17 mouse cellular contexts compared by ENCODE assay signal in the genomic region with DNA sequence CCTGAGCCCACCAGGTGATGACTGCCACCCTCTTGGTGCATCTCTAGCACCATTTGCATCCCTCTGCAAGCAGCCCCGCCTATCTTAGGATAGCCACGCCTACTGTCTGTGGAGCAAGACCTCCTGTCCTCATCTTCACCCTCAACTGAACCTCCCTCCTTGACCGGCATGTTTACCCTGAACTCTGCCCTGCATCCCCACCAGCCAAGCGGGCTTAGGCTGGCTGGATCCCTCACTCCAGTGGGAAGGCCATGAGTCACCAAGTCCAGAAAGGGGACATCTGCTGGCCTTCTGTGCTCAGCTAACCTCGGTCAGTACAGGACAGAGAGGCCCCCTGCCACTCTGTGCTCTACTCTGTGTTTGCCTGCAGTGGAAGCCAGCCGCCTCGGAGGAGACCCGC.
A peak's percentile ranks its signal among the peaks of the same experiment; 100 is the strongest.
DNase-seq lines count a peak whose midpoint lies in the region; ATAC-seq and TF ChIP-seq lines count a peak whose summit lies in the region.
"Had no signal": no experiment of that assay in that cellular context is flagged by ENCODE, and none has a peak within 500 bp of the region (broad histone marks: within the 10 kb centered on the region; RNA-seq: fewer than 3 reads in every experiment).

No protein-coding gene starts in this region.

- no peak overlapping the region for H3K4me3 ChIP-seq in intestine, embryonic 16.5 days (ENCODE audit: low read length)
- no peak overlapping the region for H3K4me3 ChIP-seq in intestine, postnatal 0 days (ENCODE audit: low read depth, low read length)
- H3K4me3 ChIP-seq in liver, postnatal 0 days (ENCODE audit: low read depth, low read length) = no peak overlapping the region
- H3K4me3 ChIP-seq in liver, embryonic 11.5 days (ENCODE audit: low read depth, low read length) = no peak overlapping the region
- H3K4me3 ChIP-seq in limb, embryonic 10.5 days = no peak overlapping the region
- H3K4me3 ChIP-seq in stomach, embryonic 16.5 days (replicated peaks; ENCODE audit: low read length) = no peak overlapping the region
- H3K4me3 ChIP-seq in hindbrain, embryonic 12.5 days = no peak overlapping the region
- H3K4me3 ChIP-seq: embryonic facial prominence, embryonic 13.5 days; hindbrain, embryonic 13.5 days; limb, embryonic 13.5 days; midbrain, embryonic 13.5 days had no signal

- 57% methylated on average over 8 of the region's 8 CpGs for WGBS in intestine, embryonic 16.5 days
- WGBS in intestine, postnatal 0 days = 42% methylated on average over 8 of the region's 8 CpGs
- WGBS in liver, postnatal 0 days (ENCODE audit: insufficient replicate concordance) = 60% methylated on average over 8 of the region's 8 CpGs
- 57% methylated on average over 8 of the region's 8 CpGs for whole genome bisulfite sequencing in liver, embryonic 11.5 days
- WGBS in limb, embryonic 10.5 days = 66% methylated on average over 8 of the region's 8 CpGs
- WGBS in stomach, embryonic 16.5 days = 45% methylated on average over 8 of the region's 8 CpGs
- 62% methylated on average over 8 of the region's 8 CpGs for WGBS in hindbrain, embryonic 12.5 days

- no peaks in the 10 kb centered on the region for H3K27me3 ChIP-seq in intestine, embryonic 16.5 days (replicated peaks; ENCODE audit: control insufficient read depth, insufficient read depth, low read length)
- H3K27me3 ChIP-seq in intestine, postnatal 0 days (replicated peaks; ENCODE audit: control insufficient read depth, insufficient read depth, low read length) = no peaks in the 10 kb centered on the region
- H3K27me3 ChIP-seq in liver, postnatal 0 days (ENCODE audit: insufficient read depth, low read length) = no peaks in the 10 kb centered on the region; the same call in 1 of the 2 replicates
- no peaks in the 10 kb centered on the region; the same call in 1 of the 2 replicates for H3K27me3 ChIP-seq in liver, embryonic 11.5 days (replicated peaks; ENCODE audit: control insufficient read depth, insufficient read depth, low read length)
- H3K27me3 ChIP-seq in limb, embryonic 10.5 days (ENCODE audit: low read depth, poor library complexity, severe bottlenecking) = no peaks in the 10 kb centered on the region
- no peaks in the 10 kb centered on the region for H3K27me3 ChIP-seq in stomach, embryonic 16.5 days (ENCODE audit: control insufficient read depth, insufficient read depth, low read length)
- H3K27me3 ChIP-seq in hindbrain, embryonic 12.5 days = no peaks in the 10 kb centered on the region; the same call in 1 of the 2 replicates
- H3K27me3 ChIP-seq: embryonic facial prominence, embryonic 13.5 days; limb, embryonic 13.5 days; midbrain, embryonic 13.5 days had no signal

- H3K4me2 ChIP-seq in intestine, embryonic 16.5 days (ENCODE audit: low read depth, low read length) = no peak overlapping the region
- no peak overlapping the region for H3K4me2 ChIP-seq in intestine, postnatal 0 days (replicated peaks; ENCODE audit: low read depth)
- no peak overlapping the region for H3K4me2 ChIP-seq in liver, postnatal 0 days (ENCODE audit: low read depth, low read length)
- no peak overlapping the region for H3K4me2 ChIP-seq in liver, embryonic 11.5 days
- no peak overlapping the region for H3K4me2 ChIP-seq in stomach, embryonic 16.5 days (ENCODE audit: low read depth, low read length)
- no peak overlapping the region for H3K4me2 ChIP-seq in hindbrain, embryonic 12.5 days (replicated peaks)
- H3K4me2 ChIP-seq: embryonic facial prominence, embryonic 13.5 days; hindbrain, embryonic 13.5 days; limb, embryonic 13.5 days; midbrain, embryonic 13.5 days had no signal

- DNase-seq in liver, postnatal 0 days = no peak
- DNase-seq in liver, embryonic 11.5 days (ENCODE audit: low spot score) = no peak
- DNase-seq in limb, embryonic 10.5 days (ENCODE audit: low spot score) = no peak
- DNase-seq: cerebellum, adult 9-10 months; gastrocnemius, postnatal 36 days; thymus, adult 18-20 months; thymus, postnatal 4 days had no signal

- no peaks in the 10 kb centered on the region for H3K36me3 ChIP-seq in intestine, embryonic 16.5 days (ENCODE audit: control insufficient read depth, insufficient read depth, low read length)
- H3K36me3 ChIP-seq in intestine, postnatal 0 days (ENCODE audit: control insufficient read depth, insufficient read depth) = no peaks in the 10 kb centered on the region
- no peaks in the 10 kb centered on the region for H3K36me3 ChIP-seq in liver, postnatal 0 days (replicated peaks; ENCODE audit: insufficient read depth, low read length)
- H3K36me3 ChIP-seq in liver, embryonic 11.5 days (ENCODE audit: control insufficient read depth, insufficient read depth, low read length) = no peaks in the 10 kb centered on the region
- no peaks in the 10 kb centered on the region for H3K36me3 ChIP-seq in limb, embryonic 10.5 days
- H3K36me3 ChIP-seq in stomach, embryonic 16.5 days (ENCODE audit: control insufficient read depth, insufficient read depth, low read length) = no peaks in the 10 kb centered on the region
- no peaks in the 10 kb centered on the region for H3K36me3 ChIP-seq in hindbrain, embryonic 12.5 days
- H3K36me3 ChIP-seq: embryonic facial prominence, embryonic 13.5 days; hindbrain, embryonic 13.5 days; limb, embryonic 13.5 days; midbrain, embryonic 13.5 days had no signal

- no peak for TF ChIP-seq EP300 in liver, postnatal 0 days (IDR thresholded peaks at IDR 0.05; ENCODE audit: low read depth)

- TF ChIP-seq CTCF in intestine, postnatal 0 days (IDR thresholded peaks at IDR 0.05; ENCODE audit: low read depth) = no peak
- no peak for TF ChIP-seq CTCF in liver, postnatal 0 days (IDR thresholded peaks at IDR 0.05; ENCODE audit: low read depth)

- peak; percentile 34; the same call in 1 of the 2 replicates for ATAC-seq in intestine, embryonic 16.5 days
- ATAC-seq in intestine, postnatal 0 days = no peak
- peak; percentile 48; the same call in 1 of the 2 replicates for ATAC-seq in liver, postnatal 0 days
- no peak for ATAC-seq in liver, embryonic 11.5 days (replicated peaks; ENCODE audit: low FRiP score)
- 0 out of 2 replicates have a peak, but pooled peaks have one; percentile 9 for ATAC-seq in stomach, embryonic 16.5 days (ENCODE audit: insufficient read depth, low FRiP score)
- ATAC-seq in hindbrain, embryonic 12.5 days (ENCODE audit: low FRiP score) = no peak
- ATAC-seq: forebrain, embryonic 14.5 days; inflammation-experienced regulatory T-cells, adult 6 months; midbrain, embryonic 13.5 days had no signal

- no peak overlapping the region for H3K27ac ChIP-seq in intestine, embryonic 16.5 days (ENCODE audit: low read length)
- H3K27ac ChIP-seq in intestine, postnatal 0 days (ENCODE audit: low read depth, low read length) = no peak overlapping the region
- no peak overlapping the region for H3K27ac ChIP-seq in liver, postnatal 0 days (ENCODE audit: low read depth)
- no peak overlapping the region for H3K27ac ChIP-seq in liver, embryonic 11.5 days (ENCODE audit: low read depth, low read length)
- peak overlapping the region; percentile 5; the same call in 1 of the 2 replicates for H3K27ac ChIP-seq in limb, embryonic 10.5 days
- H3K27ac ChIP-seq in stomach, embryonic 16.5 days (ENCODE audit: low read length) = 0 out of 2 replicates have a peak overlapping the region, but pooled peaks have one; percentile 46
- no peak overlapping the region for H3K27ac ChIP-seq in hindbrain, embryonic 12.5 days
- H3K27ac ChIP-seq: embryonic facial prominence, embryonic 13.5 days; hindbrain, embryonic 13.5 days; limb, embryonic 13.5 days; midbrain, embryonic 13.5 days had no signal

- H3K4me1 ChIP-seq in intestine, embryonic 16.5 days (ENCODE audit: control insufficient read depth, insufficient read depth, low read length) = peaks cover 17% of the 10 kb centered on the region; the same call in 1 of the 2 replicates
- no peaks in the 10 kb centered on the region for H3K4me1 ChIP-seq in intestine, postnatal 0 days (replicated peaks; ENCODE audit: control insufficient read depth, insufficient read depth, low read length)
- peaks cover 7% of the 10 kb centered on the region for H3K4me1 ChIP-seq in liver, postnatal 0 days (ENCODE audit: insufficient read depth)
- H3K4me1 ChIP-seq in liver, embryonic 11.5 days (replicated peaks; ENCODE audit: control insufficient read depth, insufficient read depth, low read length) = peaks cover 17% of the 10 kb centered on the region; the same call in 1 of the 2 replicates
- H3K4me1 ChIP-seq in limb, embryonic 10.5 days = peaks cover 38% of the 10 kb centered on the region
- H3K4me1 ChIP-seq in stomach, embryonic 16.5 days (ENCODE audit: control insufficient read depth, insufficient read depth, low read length) = peaks cover 24% of the 10 kb centered on the region
- H3K4me1 ChIP-seq in hindbrain, embryonic 12.5 days = peaks cover 11% of the 10 kb centered on the region; the same call in 1 of the 2 replicates

- no peak overlapping the region for H3K9ac ChIP-seq in intestine, embryonic 16.5 days (ENCODE audit: low read depth, low read length)
- no peak overlapping the region for H3K9ac ChIP-seq in intestine, postnatal 0 days (ENCODE audit: low read depth, low read length)
- H3K9ac ChIP-seq in liver, postnatal 0 days (replicated peaks) = no peak overlapping the region
- no peak overlapping the region for H3K9ac ChIP-seq in liver, embryonic 11.5 days (ENCODE audit: low read depth, low read length)
- H3K9ac ChIP-seq in stomach, embryonic 16.5 days (ENCODE audit: low read length) = no peak overlapping the region
- H3K9ac ChIP-seq in hindbrain, embryonic 12.5 days = no peak overlapping the region
- H3K9ac ChIP-seq: embryonic facial prominence, embryonic 13.5 days; hindbrain, embryonic 13.5 days; limb, embryonic 13.5 days; midbrain, embryonic 13.5 days had no signal

- H3K9me3 ChIP-seq in intestine, embryonic 16.5 days (ENCODE audit: control insufficient read depth, low read length) = no peaks in the 10 kb centered on the region
- H3K9me3 ChIP-seq in intestine, postnatal 0 days (ENCODE audit: control insufficient read depth) = no peaks in the 10 kb centered on the region
- H3K9me3 ChIP-seq in liver, postnatal 0 days (ENCODE audit: low read length) = no peaks in the 10 kb centered on the region
- H3K9me3 ChIP-seq in liver, embryonic 11.5 days (ENCODE audit: control insufficient read depth, low read length) = no peaks in the 10 kb centered on the region
- no peaks in the 10 kb centered on the region for H3K9me3 ChIP-seq in limb, embryonic 10.5 days (replicated peaks)
- no peaks in the 10 kb centered on the region for H3K9me3 ChIP-seq in stomach, embryonic 16.5 days (replicated peaks; ENCODE audit: control insufficient read depth, low read length)
- H3K9me3 ChIP-seq in hindbrain, embryonic 12.5 days (replicated peaks) = no peaks in the 10 kb centered on the region
- H3K9me3 ChIP-seq: embryonic facial prominence, embryonic 13.5 days; hindbrain, embryonic 13.5 days; limb, embryonic 13.5 days; midbrain, embryonic 13.5 days had no signal

Comparison
In these comparisons a context has a peak if more than half of its experiments do, and no peak if none do; other contexts are left out.
1. ATAC-seq: peak in intestine, embryonic 16.5 days (single experiment), liver, postnatal 0 days (single experiment) and stomach, embryonic 16.5 days (single experiment); none in intestine, postnatal 0 days (single experiment), liver, embryonic 11.5 days (single experiment) and hindbrain, embryonic 12.5 days (single experiment).
2. H3K27ac ChIP-seq: peak in limb, embryonic 10.5 days (single experiment) and stomach, embryonic 16.5 days (single experiment); none in intestine, embryonic 16.5 days (single experiment), intestine, postnatal 0 days (single experiment), liver, postnatal 0 days (single experiment), liver, embryonic 11.5 days (single experiment) and hindbrain, embryonic 12.5 days (single experiment).